Mouse (Mus musculus): ENCODE data around the gene Ccin. TPM values are rescaled to one million over a fixed set of nuclear protein-coding genes. Genes with fewer than 3 reads are reported as not detected.

Gene Ccin
- total RNA-seq (2015; ENCODE audit: low replicate concordance): not detected in 2 replicates
- not detected in 2 replicates for total RNA-seq (2017; ENCODE audit: low replicate concordance)

GRCm38 (mm10) chr4:43983181-43983580 lies at the start of gene Ccin:
Gene Ccin (plus strand): TSS chr4:43983483.
- ATAC-seq (replicated peaks; ENCODE audit: low FRiP score, poor library complexity, severe bottlenecking): no peak

GRCm38 (mm10) chr4:43936186-43936585 lies 47.1 kb upstream of the Ccin start:
- no peak for ATAC-seq (replicated peaks; ENCODE audit: low FRiP score, poor library complexity, severe bottlenecking)

- ATAC-seq (replicated peaks; ENCODE audit: low FRiP score, poor library complexity, severe bottlenecking): 0 out of 2 replicates have a peak, but pooled peaks have one; percentile 49
Observed at GRCm38 (mm10) chr4:43936749-43937674, 46.3 kb upstream of the Ccin start.

GRCm38 (mm10) chr4:43941315-43941714 lies 42.0 kb upstream of the Ccin start:
- ATAC-seq (replicated peaks; ENCODE audit: low FRiP score, poor library complexity, severe bottlenecking): no peak

GRCm38 (mm10) chr4:43942421-43942820 lies 40.9 kb upstream of the Ccin start:
- no peak for ATAC-seq (replicated peaks; ENCODE audit: low FRiP score, poor library complexity, severe bottlenecking)

GRCm38 (mm10) chr4:43947571-43947970 lies 35.7 kb upstream of the Ccin start:
- ATAC-seq (replicated peaks; ENCODE audit: low FRiP score, poor library complexity, severe bottlenecking): no peak

GRCm38 (mm10) chr4:43957292-43957845 lies 25.9 kb upstream of the Ccin start, which contains the start of gene Glipr2:
Gene Glipr2 (plus strand): TSS chr4:43957401.
- ATAC-seq (replicated peaks; ENCODE audit: low FRiP score, poor library complexity, severe bottlenecking): peak; percentile 66

GRCm38 (mm10) chr4:43957846-43958461 lies 25.3 kb upstream of the Ccin start:
- ATAC-seq (replicated peaks; ENCODE audit: low FRiP score, poor library complexity, severe bottlenecking): no peak

GRCm38 (mm10) chr4:43959523-43960179 lies 23.6 kb upstream of the Ccin start:
- ATAC-seq (replicated peaks; ENCODE audit: low FRiP score, poor library complexity, severe bottlenecking): peak; percentile 35; the same call in 1 of the 2 replicates

GRCm38 (mm10) chr4:43960207-43960606 lies 23.1 kb upstream of the Ccin start:
- ATAC-seq (replicated peaks; ENCODE audit: low FRiP score, poor library complexity, severe bottlenecking): peak; percentile 64

GRCm38 (mm10) chr4:43964326-43964833 lies 18.9 kb upstream of the Ccin start:
- ATAC-seq (replicated peaks; ENCODE audit: low FRiP score, poor library complexity, severe bottlenecking): peak; percentile 85

- ATAC-seq (replicated peaks; ENCODE audit: low FRiP score, poor library complexity, severe bottlenecking): no peak
Observed at GRCm38 (mm10) chr4:43964951-43965684, 18.2 kb upstream of the Ccin start.

GRCm38 (mm10) chr4:43965856-43966535 lies 17.3 kb upstream of the Ccin start:
- ATAC-seq (replicated peaks; ENCODE audit: low FRiP score, poor library complexity, severe bottlenecking): no peak

- no peak for ATAC-seq (replicated peaks; ENCODE audit: low FRiP score, poor library complexity, severe bottlenecking)
Observed at GRCm38 (mm10) chr4:43968650-43969049, 14.6 kb upstream of the Ccin start.

- ATAC-seq (replicated peaks; ENCODE audit: low FRiP score, poor library complexity, severe bottlenecking): no peak
Observed at GRCm38 (mm10) chr4:43969373-43969772, 13.9 kb upstream of the Ccin start.

GRCm38 (mm10) chr4:43970393-43971330 lies 12.6 kb upstream of the Ccin start:
- no peak for ATAC-seq (replicated peaks; ENCODE audit: low FRiP score, poor library complexity, severe bottlenecking)

GRCm38 (mm10) chr4:43971541-43972136 lies 11.6 kb upstream of the Ccin start:
- ATAC-seq (replicated peaks; ENCODE audit: low FRiP score, poor library complexity, severe bottlenecking): no peak

All from erythroid progenitor cell, adult 5-6 weeks (primary cell).